Mouse (Mus musculus) liver, embryonic 14.5 days (tissue): ENCODE results near the gene Mical2. TPM values are rescaled to one million over a fixed set of nuclear protein-coding genes. Genes with fewer than 3 reads are reported as not detected.

Source experiments
- ATAC-seq: fragments of 200-750 bp; cut with Nextera tagmentation; 2 replicates; pipeline ENCODE4 v1.8.0; 2017; ENCODE audit warnings: moderate number of reproducible peaks, mild to moderate bottlenecking, moderate library complexity; ENCODE audit not compliant: insufficient read depth
- DNase-seq, 3 experiments: peaks; one replicate each; pipeline ENCODE4 v3.0.0-alpha.2; 2012 to 2013; ENCODE audit warnings: low read depth in 3 of 3, low spot score in 3 of 3
- H3K27ac ChIP-seq: fragments of 300-500 bp; sonication (generic); 2 replicates; pipeline ENCODE4 v1.5.1; 2014; ENCODE audit warnings: moderate library complexity, mild to moderate bottlenecking, control low read depth, inconsistent platforms
- H3K27me3 ChIP-seq: fragments of 300-500 bp; sonication (generic); 2 replicates; pipeline ENCODE4 v1.6.1; 2014; ENCODE audit warnings: mild to moderate bottlenecking, low read length, moderate library complexity; ENCODE audit not compliant: control insufficient read depth, insufficient read depth
- H3K36me3 ChIP-seq: fragments of 300-500 bp; sonication (generic); replicated peaks from 2 replicates; pipeline ENCODE4 v1.6.1; 2014; ENCODE audit warnings: low read depth; ENCODE audit not compliant: control insufficient read depth, insufficient read depth
- H3K4me1 ChIP-seq, 2 experiments: fragments of 200-500 bp in 1 of 2; fragments of 300-500 bp in 1 of 2; sonication (generic) in 1 of 2; replicated peaks; 2 replicates each; pipeline ENCODE4 v1.6.1; 2012 to 2014; ENCODE audit warnings: antibody characterized with exemption in 1 of 2, inconsistent platforms in 1 of 2, low read length in 1 of 2; ENCODE audit not compliant: control insufficient read depth in 2 of 2, insufficient read depth in 2 of 2
- H3K4me2 ChIP-seq: fragments of 300-500 bp; sonication (generic); 2 replicates; pipeline ENCODE4 v1.6.1; 2014; ENCODE audit warnings: low read depth, mild to moderate bottlenecking, control low read depth, moderate library complexity
- H3K4me3 ChIP-seq, 2 experiments: fragments of 200-500 bp in 1 of 2; fragments of 300-500 bp in 1 of 2; sonication (generic) in 1 of 2; 2 replicates each; pipeline ENCODE4 v1.5.1; 2012 to 2014; ENCODE audit warnings: low read depth in 2 of 2, low read length in 2 of 2, mild to moderate bottlenecking in 2 of 2, control low read depth in 1 of 2, inconsistent platforms in 1 of 2, moderate library complexity in 1 of 2; ENCODE audit not compliant: insufficient read depth in 1 of 2
- H3K9ac ChIP-seq: fragments of 300-500 bp; sonication (generic); replicated peaks from 2 replicates; pipeline ENCODE4 v1.6.1; 2014; ENCODE audit warnings: mild to moderate bottlenecking, control low read depth, moderate library complexity
- H3K9me3 ChIP-seq: fragments of 300-500 bp; sonication (generic); 2 replicates; pipeline ENCODE4 v1.6.1; 2016; ENCODE audit warnings: low read length, mixed read lengths; ENCODE audit not compliant: control insufficient read depth
- CTCF ChIP-seq: IDR thresholded peaks from 2 replicates; pipeline ENCODE4 v1.5.1; 2016; ENCODE audit warnings: antibody characterized with exemption, low read depth, control low read depth
- EP300 ChIP-seq: IDR thresholded peaks from 2 replicates; pipeline ENCODE4 v1.6.1; 2016; ENCODE audit warnings: antibody characterized with exemption, low read depth
- WGBS: fragments of 180-500 bp; shearing (Covaris S2); extraction: QIAGEN DNeasy Blood & Tissue Kit; methylation state at CpG from one replicate; pipeline ENCODE4 v1.1.7; 2014; ENCODE audit not compliant: insufficient replicate concordance; 5-methylcytosine and 5-hydroxymethylcytosine counted together
- polyA plus RNA-seq, 2 experiments: library from polyadenylated mRNA; depleted of rRNA in 1 of 2; stranded (reverse) in 1 of 2; unstranded in 1 of 2; fragments of >200 nt; fragmentation: Nextera tagmentation in 1 of 2; extraction: Ambion mirVana in 1 of 2; gene quantifications; 2 replicates each; pipeline versions ENCODE4 v1.2.1 to v1.2.3; 2012 to 2014

Mical2 gene
- polyA plus RNA-seq, 2 experiments, result 1.2 to 1.4 TPM

GRCm38 (mm10) chr7:112246442-112246841 lies 20.8 kb downstream of the Mical2 start:
- H3K4me3 ChIP-seq, result no peak overlapping the region
- H3K27ac ChIP-seq, result no peak overlapping the region
- H3K4me2 ChIP-seq, result no peak overlapping the region
- H3K9ac ChIP-seq, result no peak overlapping the region
- 59% methylated on average over 4 of the region's 4 CpGs for WGBS
- peaks cover 0 to 3% of the 10 kb centered on the region in 2 experiments; a peak in 1 of 4 replicates for H3K4me1 ChIP-seq
- no peaks in the 10 kb centered on the region for H3K36me3 ChIP-seq
- H3K27me3 ChIP-seq, result no peaks in the 10 kb centered on the region
- DNase-seq (no peak), ATAC-seq (no peak)
- TF ChIP-seq EP300 (no peak), CTCF (no peak)
- no peaks in the 10 kb centered on the region for H3K9me3 ChIP-seq

- TF ChIP-seq CTCF (no peak), EP300 (no peak)
- ATAC-seq, result no peak
- Histone ChIP-seq H3K9me3 (no peaks in the 10 kb centered on the region), H3K4me2 (no peak overlapping the region), H3K36me3 (no peaks in the 10 kb centered on the region), H3K4me3 (no peak overlapping the region), H3K27ac (no peak overlapping the region), H3K27me3 (no peaks in the 10 kb centered on the region), H3K9ac (no peak overlapping the region), H3K4me1 (peaks cover 0 to 5% of the 10 kb centered on the region in 2 experiments; a peak in 1 of 4 replicates)
- DNase-seq, result no peak
- WGBS, result 63% methylated on average over 3 of the region's 3 CpGs
Observed at GRCm38 (mm10) chr7:112247890-112248289, 22.2 kb downstream of the Mical2 start.

GRCm38 (mm10) chr7:112249476-112249875 lies 23.8 kb downstream of the Mical2 start:
- Histone ChIP-seq H3K9ac (no peak overlapping the region), H3K4me3 (no peak overlapping the region), H3K27me3 (no peaks in the 10 kb centered on the region), H3K4me1 (peaks cover 0 to 5% of the 10 kb centered on the region in 2 experiments; a peak in 1 of 4 replicates), H3K9me3 (no peaks in the 10 kb centered on the region), H3K4me2 (no peak overlapping the region), H3K27ac (no peak overlapping the region), H3K36me3 (no peaks in the 10 kb centered on the region)
- WGBS, result 55% methylated on average over 4 of the region's 4 CpGs
- no peak for DNase-seq
- TF ChIP-seq CTCF (no peak), EP300 (no peak)
- no peak for ATAC-seq

- Histone ChIP-seq H3K4me3 (no peak overlapping the region), H3K4me1 (peaks cover 0 to 5% of the 10 kb centered on the region in 2 experiments; a peak in 1 of 4 replicates), H3K4me2 (no peak overlapping the region), H3K36me3 (no peaks in the 10 kb centered on the region), H3K9me3 (no peaks in the 10 kb centered on the region), H3K27ac (no peak overlapping the region), H3K27me3 (no peaks in the 10 kb centered on the region), H3K9ac (no peak overlapping the region)
- ATAC-seq (no peak), DNase-seq (no peak)
- 23% methylated on average over 5 of the region's 5 CpGs for WGBS
- TF ChIP-seq CTCF, result no peak
- no peak for TF ChIP-seq EP300
Observed at GRCm38 (mm10) chr7:112252065-112252464, 26.4 kb downstream of the Mical2 start.

- no peak overlapping the region for H3K9ac ChIP-seq
- DNase-seq (no peak), ATAC-seq (no peak)
- TF ChIP-seq EP300, result no peak
- no peak for TF ChIP-seq CTCF
- 66% methylated on average over 3 of the region's 3 CpGs for WGBS
- H3K4me3 ChIP-seq, result no peak overlapping the region
- no peaks in the 10 kb centered on the region for H3K27me3 ChIP-seq
- no peak overlapping the region for H3K4me2 ChIP-seq
- no peaks in the 10 kb centered on the region for H3K36me3 ChIP-seq
- H3K27ac ChIP-seq, result no peak overlapping the region
- no peaks in the 10 kb centered on the region for H3K9me3 ChIP-seq
- H3K4me1 ChIP-seq, result peaks cover 0 to 8% of the 10 kb centered on the region in 2 experiments; a peak in 2 of 4 replicates
Observed at GRCm38 (mm10) chr7:112254233-112254632, 28.6 kb downstream of the Mical2 start.
